In the genomic region with DNA sequence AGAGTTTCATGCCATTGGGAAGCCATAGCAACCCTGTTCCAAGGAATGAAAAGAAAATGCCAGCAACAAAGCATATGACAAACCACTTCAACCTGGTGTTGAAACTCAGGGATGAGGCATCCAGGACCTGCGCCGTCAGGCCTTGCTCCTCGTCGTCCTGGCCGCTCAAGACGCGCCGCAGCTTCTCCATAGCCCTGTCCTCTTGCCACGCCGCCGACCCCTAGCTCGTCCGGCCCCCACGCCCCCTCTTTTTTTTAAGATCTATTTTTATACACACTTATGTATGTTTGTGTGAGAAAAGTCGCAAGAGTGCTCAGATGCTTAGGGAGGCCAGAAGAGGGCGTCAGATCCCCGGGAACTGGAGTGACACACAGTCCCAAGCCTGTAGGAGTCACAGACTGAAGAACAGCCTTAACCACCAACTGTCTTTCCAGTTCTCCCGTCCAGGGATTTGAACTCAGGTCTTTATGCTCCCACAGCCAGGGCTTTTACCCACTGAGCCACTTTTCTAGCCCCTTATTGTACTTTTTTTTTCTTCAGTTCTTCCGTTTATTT, we compare ENCODE assay signal across 7 mouse cellular contexts. TPM values are rescaled to one million over a fixed set of nuclear protein-coding genes. Genes with fewer than 3 reads are reported as not detected.
DNase-seq lines count a peak whose midpoint lies in the region; ATAC-seq and TF ChIP-seq lines count a peak whose summit lies in the region.
"Not testable (repeated sequence)": the region's sequence is repeated elsewhere in the genome, so short reads cannot be mapped to it uniquely, and the experiment has no call there.

A gene (minus strand): TSS at position 217 of the 555 bp plus-strand sequence.

- not testable (repeated sequence) for H3K9ac ChIP-seq in forebrain, postnatal 0 days

- intact Hi-C loops in heart, postnatal 36 days (cut with DNase I), result loop anchor here (1.0 to 5.0 kb wide), 3 partner anchors 35 to 163 kb away; no protein-coding TSS in a partner anchor

- H3K9me3 ChIP-seq in forebrain, postnatal 0 days (ENCODE audit: low read length), result not testable (repeated sequence)

- ATAC-seq in Patski; forebrain, postnatal 0 days: not testable (repeated sequence)

- POLR2A ChIA-PET in Patski (lab: Charles Lee), result not testable (repeated sequence)

- H3K27me3 ChIP-seq in Patski; forebrain, postnatal 0 days (ENCODE audit: insufficient read depth, low read length): not testable (repeated sequence)

- CTCF ChIA-PET in Patski (lab: Charles Lee), result interaction anchor here (1.1 kb wide), 1 partner anchor 163 kb away, joined by 3 read pairs; no protein-coding TSS in a partner anchor

- in situ Hi-C loops in Patski (cut with MboI; ENCODE audit: low pct_unique_long_range_greater_than_20kb), result loop anchor here (10.0 kb wide), 1 partner anchor 163 kb away; no protein-coding TSS in a partner anchor

- not testable (repeated sequence) for DNase-seq in Patski (ENCODE audit: low read depth, low spot score); forebrain, postnatal 0 days; large intestine, adult 2 months (ENCODE audit: low read depth, low spot score)
- DNase-seq in cerebellum, adult 18-20 months, result peak; percentile 66 to 68
- DNase-seq in heart, postnatal 36 days, result peak; percentile 77 to 80
- peak; percentile 82 for DNase-seq in lung, postnatal 36 days
- peak; percentile 37 for DNase-seq in spleen, adult 12 weeks (ENCODE audit: low spot score)

- not testable (repeated sequence) for H3K27ac ChIP-seq in forebrain, postnatal 0 days (ENCODE audit: low read depth, low read length)

- H3K4me3 ChIP-seq in forebrain, postnatal 0 days (ENCODE audit: low read depth, low read length), result not testable (repeated sequence)

- TF ChIP-seq CTCF in Patski (IDR thresholded peaks at IDR 0.05), result peak; percentile 37
- TF ChIP-seq CTCF in forebrain, postnatal 0 days (IDR thresholded peaks at IDR 0.05; ENCODE audit: low read depth), result peak; percentile 51

- H3K4me1 ChIP-seq in forebrain, postnatal 0 days (ENCODE audit: insufficient read depth), result not testable (repeated sequence)

- not testable (repeated sequence) for H3K4me2 ChIP-seq in forebrain, postnatal 0 days (ENCODE audit: low read depth)

- 28% methylated on average over 19 of the region's 19 CpGs for WGBS in forebrain, postnatal 0 days
- 40% methylated on average over 19 of the region's 19 CpGs for WGBS in large intestine, adult 2 months

- H3K36me3 ChIP-seq in forebrain, postnatal 0 days (ENCODE audit: insufficient read depth), result not testable (repeated sequence)

RNA-seq across cellular contexts. Expression of the gene that starts here (rescaled TPM):
- 9.3 TPM for polyA plus RNA-seq in Patski (2021)
- 9.2 and 15.1 TPM in 2 replicates for total RNA-seq in forebrain, postnatal 0 days (2014; rRNA removed)
- 6.6 and 7.4 TPM in 2 replicates for polyA plus RNA-seq in forebrain, postnatal 0 days (2015; fragmentation: Nextera tagmentation; extraction: Ambion mirVana)
- total RNA-seq in heart, postnatal 36 days (2021), result 1 to 10 TPM; 1.3 to 1.9 TPM
- 20.6 and 22.5 TPM in 2 replicates for polyA plus RNA-seq in large intestine, adult 2 months (2012; rRNA removed)
